Mouse (Mus musculus): ENCODE data around the gene Aip. TPM values are rescaled to one million over a fixed set of nuclear protein-coding genes. Genes with fewer than 3 reads are reported as not detected.

Gene Aip
- polyA plus RNA-seq, 1 experiment from 2014 or later = 68.4 TPM

DNA sequence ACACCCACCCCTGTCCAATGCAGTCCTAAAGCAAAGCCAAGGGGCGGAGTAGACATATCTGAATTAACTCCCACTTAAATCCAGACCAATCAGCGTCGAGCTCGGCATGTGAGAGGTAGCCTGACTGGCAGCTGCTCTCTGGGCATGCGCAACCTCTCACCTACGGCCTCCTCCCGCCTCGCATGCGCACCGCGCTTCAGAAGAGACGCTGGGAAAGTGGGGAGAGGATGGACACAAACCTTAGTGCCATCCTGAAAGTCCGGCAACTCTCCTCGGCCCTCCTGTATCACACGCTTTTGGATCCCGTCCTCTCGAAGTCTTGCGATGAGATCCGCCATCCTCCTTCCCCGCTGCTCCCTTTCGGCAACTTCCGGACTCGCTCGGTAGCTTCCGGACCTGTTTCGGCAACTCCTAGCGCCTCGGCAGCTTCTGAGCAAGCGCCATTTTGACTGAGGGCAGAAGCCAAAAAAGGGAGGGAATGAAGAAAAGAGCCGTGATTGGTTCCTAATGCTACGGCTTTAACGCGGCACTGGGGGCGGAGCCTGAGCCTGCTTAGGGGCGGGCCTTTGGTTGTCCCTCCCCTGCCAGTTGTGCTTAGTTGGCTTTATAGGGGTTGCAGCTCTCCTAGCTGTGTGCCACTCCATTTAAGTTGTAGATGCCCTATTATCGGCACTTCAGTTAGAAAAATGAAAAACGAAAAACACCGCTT lies 4.4 kb downstream of the Aip start:
- 2% methylated on average over 38 of the region's 38 CpGs for WGBS
- H3K9me3 ChIP-seq (ENCODE audit: control insufficient read depth, low read length) = no peaks in the 10 kb centered on the region

DNA sequence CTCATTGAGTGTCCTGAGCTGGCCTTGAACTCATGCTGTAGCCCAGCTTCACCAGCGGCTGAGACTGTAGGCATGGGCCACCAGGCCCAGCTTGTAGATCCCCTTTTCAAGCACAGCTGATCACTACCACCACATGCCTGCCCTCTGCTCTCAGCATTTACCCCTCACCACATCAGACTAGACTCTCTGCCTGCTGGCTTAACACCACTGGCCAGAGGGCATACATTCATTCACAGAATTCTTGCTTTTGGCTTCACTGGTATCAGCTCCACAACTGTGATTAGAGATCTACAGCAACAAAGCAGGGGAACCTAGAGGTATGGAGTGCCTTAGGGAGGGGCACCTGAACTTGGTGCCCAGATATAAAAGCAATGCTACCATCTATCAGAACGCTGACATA lies 5.2 kb downstream of the Aip start:
- Histone ChIP-seq H3K9me3 (ENCODE audit: control insufficient read depth, low read length) (no peaks in the 10 kb centered on the region), H3K4me1 (ENCODE audit: control insufficient read depth, insufficient read depth, low read length) (0 out of 2 replicates have a peak, but pooled peaks cover 3% of the 10 kb centered on the region), H3K9ac (ENCODE audit: low read length) (no peak overlapping the region), H3K36me3 (ENCODE audit: control insufficient read depth, insufficient read depth, low read length) (peaks cover 5% of the 10 kb centered on the region), H3K4me3 (ENCODE audit: low read depth, low read length) (peak overlapping the region; percentile 32; the same call in 1 of the 2 replicates), H3K4me2 (ENCODE audit: low read depth) (peak overlapping the region; percentile 38), H3K27me3 (ENCODE audit: control insufficient read depth, insufficient read depth, low read length) (no peaks in the 10 kb centered on the region), H3K27ac (ENCODE audit: low read depth, low read length) (no peak overlapping the region)
- 98% methylated on average over 2 of the region's 2 CpGs for WGBS
- DNase-seq (ENCODE audit: low spot score) (no peak), ATAC-seq (ENCODE audit: insufficient read depth, low FRiP score, low TSS enrichment) (no peak)

More for the DNA sequence above, 4.4 kb downstream of the Aip start:
- no peaks in the 10 kb centered on the region for H3K27me3 ChIP-seq (ENCODE audit: control insufficient read depth, insufficient read depth, low read length)
- ATAC-seq (ENCODE audit: insufficient read depth, low FRiP score, low TSS enrichment) (peak; percentile 77), DNase-seq (ENCODE audit: low spot score) (peak; percentile 97)
- H3K4me2 ChIP-seq (ENCODE audit: low read depth) = peak overlapping the region; percentile 38
- peak overlapping the region; percentile 32 for H3K4me3 ChIP-seq (ENCODE audit: low read depth, low read length)
- H3K27ac ChIP-seq (ENCODE audit: low read depth, low read length) = peak overlapping the region; percentile 58
- H3K9ac ChIP-seq (ENCODE audit: low read length) = peak overlapping the region; percentile 51
- 0 out of 2 replicates have a peak, but pooled peaks cover 3% of the 10 kb centered on the region for H3K4me1 ChIP-seq (ENCODE audit: control insufficient read depth, insufficient read depth, low read length)
- H3K36me3 ChIP-seq (ENCODE audit: control insufficient read depth, insufficient read depth, low read length) = no peaks in the 10 kb centered on the region

DNA sequence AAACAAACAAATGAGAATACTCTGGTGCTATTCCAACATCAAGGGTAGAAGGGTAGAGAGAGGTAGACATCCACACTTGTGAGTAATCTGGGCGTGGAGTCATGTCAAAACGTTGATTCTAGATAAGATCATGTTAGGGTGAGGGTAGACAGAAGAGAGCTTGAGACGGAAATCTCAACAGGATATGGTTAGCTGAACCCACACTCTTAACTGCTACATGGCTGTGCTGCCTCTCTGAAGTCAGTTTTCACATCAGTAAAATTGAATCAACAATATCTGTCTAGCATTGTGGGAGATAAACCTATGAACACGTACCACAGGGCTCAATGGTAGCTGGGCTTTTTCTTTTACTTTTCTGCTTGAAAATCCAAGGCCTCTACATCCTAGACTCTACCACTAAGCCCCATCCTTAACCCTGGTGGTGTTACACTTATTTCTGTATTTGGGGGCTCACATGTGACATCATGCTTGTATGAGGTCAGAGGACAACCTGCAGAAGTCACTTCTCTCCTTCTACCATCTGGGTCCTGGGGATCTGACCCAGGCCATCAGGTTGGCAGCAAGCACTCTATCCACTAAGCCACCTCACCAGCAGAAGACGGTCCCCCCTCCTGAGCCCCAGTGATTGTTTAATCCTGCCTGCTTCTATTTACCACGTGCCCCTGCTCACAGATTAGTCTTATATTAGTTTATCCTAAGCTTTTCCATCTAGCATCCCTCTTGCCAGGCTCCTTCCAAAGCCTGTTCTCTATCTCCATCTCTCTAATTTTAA lies 5.8 kb downstream of the Aip start:
- Histone ChIP-seq H3K9me3 (ENCODE audit: control insufficient read depth, low read length) (no peaks in the 10 kb centered on the region), H3K4me2 (ENCODE audit: low read depth) (no peak overlapping the region; the same call in 1 of the 2 replicates), H3K36me3 (ENCODE audit: control insufficient read depth, insufficient read depth, low read length) (peaks cover 10% of the 10 kb centered on the region), H3K4me1 (ENCODE audit: control insufficient read depth, insufficient read depth, low read length) (0 out of 2 replicates have a peak, but pooled peaks cover 3% of the 10 kb centered on the region), H3K27ac (ENCODE audit: low read depth, low read length) (no peak overlapping the region), H3K9ac (ENCODE audit: low read length) (no peak overlapping the region), H3K4me3 (ENCODE audit: low read depth, low read length) (no peak overlapping the region), H3K27me3 (ENCODE audit: control insufficient read depth, insufficient read depth, low read length) (no peaks in the 10 kb centered on the region)
- no peak for DNase-seq (ENCODE audit: low spot score)
- 91% methylated on average over 6 of the region's 6 CpGs for WGBS
- no peak for ATAC-seq (ENCODE audit: insufficient read depth, low FRiP score, low TSS enrichment)

DNA sequence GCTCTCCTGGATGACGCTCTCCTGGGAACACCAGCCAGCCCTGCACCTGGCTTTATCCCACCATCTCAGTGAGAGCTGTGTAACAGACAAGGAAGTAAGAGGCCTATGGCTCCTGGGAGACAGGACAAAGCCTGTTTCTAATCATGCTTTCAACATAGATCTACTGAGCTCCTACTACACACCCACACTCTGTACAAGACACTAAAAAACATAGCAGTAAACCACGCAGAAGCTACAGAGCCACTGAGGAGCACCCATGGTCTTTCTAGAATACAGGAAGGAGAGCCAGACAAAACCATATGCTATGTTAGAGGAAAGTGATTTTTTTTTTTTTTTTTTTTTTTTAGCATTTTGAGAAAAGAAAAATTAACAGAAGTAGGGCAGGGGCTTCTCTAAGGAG lies 7.3 kb downstream of the Aip start:
- H3K9me3 ChIP-seq (ENCODE audit: control insufficient read depth, low read length) = no peaks in the 10 kb centered on the region
- no peak overlapping the region for H3K4me3 ChIP-seq (ENCODE audit: low read depth, low read length)
- WGBS = 97% methylated on average over 2 of the region's 2 CpGs
- H3K9ac ChIP-seq (ENCODE audit: low read length) = no peak overlapping the region
- no peaks in the 10 kb centered on the region for H3K27me3 ChIP-seq (ENCODE audit: control insufficient read depth, insufficient read depth, low read length)
- DNase-seq (ENCODE audit: low spot score) = no peak
- H3K4me1 ChIP-seq (ENCODE audit: control insufficient read depth, insufficient read depth, low read length) = 0 out of 2 replicates have a peak, but pooled peaks cover 3% of the 10 kb centered on the region
- H3K27ac ChIP-seq (ENCODE audit: low read depth, low read length) = no peak overlapping the region
- peaks cover 15% of the 10 kb centered on the region for H3K36me3 ChIP-seq (ENCODE audit: control insufficient read depth, insufficient read depth, low read length)
- ATAC-seq (ENCODE audit: insufficient read depth, low FRiP score, low TSS enrichment) = no peak
- no peak overlapping the region for H3K4me2 ChIP-seq (ENCODE audit: low read depth)

DNA sequence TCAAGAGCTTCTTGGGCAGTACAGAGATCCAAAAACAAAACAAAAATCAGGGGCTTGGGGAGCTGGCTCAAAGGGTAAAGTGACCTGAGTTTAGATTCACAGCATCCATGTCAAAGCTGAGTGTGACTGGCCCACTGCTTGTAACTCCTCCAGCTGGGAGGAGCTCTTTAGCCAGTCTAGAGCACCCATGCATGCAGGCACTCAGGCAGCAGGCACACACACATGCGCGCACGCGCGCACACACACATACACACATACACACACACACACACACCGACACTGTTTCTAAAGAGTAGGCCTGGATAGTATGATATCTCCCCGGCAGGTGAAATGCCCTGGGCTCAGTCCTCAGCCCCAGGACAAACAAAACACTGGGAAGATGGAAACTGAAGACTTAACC lies 8.7 kb downstream of the Aip start:
- Histone ChIP-seq H3K4me1 (ENCODE audit: control insufficient read depth, insufficient read depth, low read length) (0 out of 2 replicates have a peak, but pooled peaks cover 3% of the 10 kb centered on the region), H3K27ac (ENCODE audit: low read depth, low read length) (no peak overlapping the region), H3K27me3 (ENCODE audit: control insufficient read depth, insufficient read depth, low read length) (no peaks in the 10 kb centered on the region), H3K4me3 (ENCODE audit: low read depth, low read length) (no peak overlapping the region), H3K4me2 (ENCODE audit: low read depth) (no peak overlapping the region), H3K9me3 (ENCODE audit: control insufficient read depth, low read length) (no peaks in the 10 kb centered on the region), H3K36me3 (ENCODE audit: control insufficient read depth, insufficient read depth, low read length) (peaks cover 21% of the 10 kb centered on the region), H3K9ac (ENCODE audit: low read length) (no peak overlapping the region)
- WGBS = 97% methylated on average over 7 of the region's 7 CpGs
- no peak for ATAC-seq (ENCODE audit: insufficient read depth, low FRiP score, low TSS enrichment)
- no peak for DNase-seq (ENCODE audit: low spot score)

GRCm38 (mm10) chr19:4115816-4116215 lies 9.8 kb downstream of the Aip start:
- no peak for DNase-seq (ENCODE audit: low spot score)
- ATAC-seq (ENCODE audit: insufficient read depth, low FRiP score, low TSS enrichment) = no peak
- H3K4me3 ChIP-seq (ENCODE audit: low read depth, low read length) = no peak overlapping the region
- H3K9me3 ChIP-seq (ENCODE audit: control insufficient read depth, low read length) = no peaks in the 10 kb centered on the region
- no peak overlapping the region for H3K27ac ChIP-seq (ENCODE audit: low read depth, low read length)
- H3K36me3 ChIP-seq (ENCODE audit: control insufficient read depth, insufficient read depth, low read length) = peaks cover 21% of the 10 kb centered on the region
- H3K4me1 ChIP-seq (ENCODE audit: control insufficient read depth, insufficient read depth, low read length) = 0 out of 2 replicates have a peak, but pooled peaks cover 3% of the 10 kb centered on the region
- no peak overlapping the region for H3K4me2 ChIP-seq (ENCODE audit: low read depth)
- WGBS = 84% methylated on average over 11 of the region's 11 CpGs
- no peaks in the 10 kb centered on the region for H3K27me3 ChIP-seq (ENCODE audit: control insufficient read depth, insufficient read depth, low read length)
- H3K9ac ChIP-seq (ENCODE audit: low read length) = no peak overlapping the region

DNA sequence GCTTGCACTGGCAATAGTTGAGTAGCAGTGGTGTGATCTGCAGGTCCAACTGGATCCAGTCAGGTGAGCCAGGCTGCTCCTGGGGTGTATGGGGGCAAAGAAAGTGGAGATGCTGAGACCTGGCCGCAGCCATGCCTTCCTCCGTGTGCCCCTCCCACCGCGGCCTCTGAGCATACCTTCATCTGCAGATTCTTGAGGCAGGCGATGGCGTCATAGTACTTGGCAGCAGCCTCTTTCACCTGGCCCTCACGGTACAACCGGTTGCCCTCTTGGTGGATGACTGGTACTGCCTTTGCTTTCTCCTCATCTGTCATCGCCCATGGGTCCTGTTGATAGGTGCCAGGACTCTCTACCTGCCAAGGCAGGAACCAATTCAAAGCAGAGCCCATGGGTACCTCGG lies 10.5 kb downstream of the Aip start:
- H3K9ac ChIP-seq (ENCODE audit: low read length) = no peak overlapping the region
- ATAC-seq (ENCODE audit: insufficient read depth, low FRiP score, low TSS enrichment) (no peak), DNase-seq (ENCODE audit: low spot score) (no peak)
- no peak overlapping the region for H3K27ac ChIP-seq (ENCODE audit: low read depth, low read length)
- 97% methylated on average over 10 of the region's 10 CpGs for WGBS
- peaks cover 21% of the 10 kb centered on the region for H3K36me3 ChIP-seq (ENCODE audit: control insufficient read depth, insufficient read depth, low read length)
- no peak overlapping the region for H3K4me3 ChIP-seq (ENCODE audit: low read depth, low read length)
- H3K4me2 ChIP-seq (ENCODE audit: low read depth) = no peak overlapping the region
- no peaks in the 10 kb centered on the region for H3K27me3 ChIP-seq (ENCODE audit: control insufficient read depth, insufficient read depth, low read length)
- no peaks in the 10 kb centered on the region for H3K9me3 ChIP-seq (ENCODE audit: control insufficient read depth, low read length)
- no peaks in the 10 kb centered on the region for H3K4me1 ChIP-seq (ENCODE audit: control insufficient read depth, insufficient read depth, low read length)

- no peak overlapping the region for H3K4me3 ChIP-seq (ENCODE audit: low read depth, low read length)
- H3K36me3 ChIP-seq (ENCODE audit: control insufficient read depth, insufficient read depth, low read length) = peaks cover 21% of the 10 kb centered on the region
- no peaks in the 10 kb centered on the region for H3K9me3 ChIP-seq (ENCODE audit: control insufficient read depth, low read length)
- no peaks in the 10 kb centered on the region for H3K27me3 ChIP-seq (ENCODE audit: control insufficient read depth, insufficient read depth, low read length)
- no peak overlapping the region for H3K27ac ChIP-seq (ENCODE audit: low read depth, low read length)
- H3K4me1 ChIP-seq (ENCODE audit: control insufficient read depth, insufficient read depth, low read length) = no peaks in the 10 kb centered on the region
- no peak overlapping the region for H3K4me2 ChIP-seq (ENCODE audit: low read depth)
- WGBS = 89% methylated on average over 10 of the region's 10 CpGs
- no peak for DNase-seq (ENCODE audit: low spot score)
- H3K9ac ChIP-seq (ENCODE audit: low read length) = no peak overlapping the region
- no peak for ATAC-seq (ENCODE audit: insufficient read depth, low FRiP score, low TSS enrichment)
These were observed 11.1 kb downstream of the Aip start for GRCm38 (mm10) chr19:4114551-4114950.

All from neural tube, embryonic 11.5 days (tissue).